Mouse (Mus musculus) liver, embryonic 13.5 days (tissue): Measurements from ENCODE around the gene Cybc1. TPM values are rescaled to one million over a fixed set of nuclear protein-coding genes. Genes with fewer than 3 reads are reported as not detected.

Experiments used
- ATAC-seq: fragments of 200-750 bp; cut with Nextera tagmentation; 2 replicates; pipeline ENCODE4 v1.8.0; 2017; ENCODE audit warnings: low read depth, mild to moderate bottlenecking, moderate number of reproducible peaks, moderate library complexity
- DNase-seq: peaks from one replicate; pipeline ENCODE4 v3.0.0; 2022
- H3K27ac ChIP-seq: fragments of 300-500 bp; sonication (generic); 2 replicates; pipeline ENCODE4 v1.5.1; 2015; ENCODE audit warnings: moderate library complexity, mild to moderate bottlenecking, inconsistent platforms
- H3K27me3 ChIP-seq: fragments of 300-500 bp; sonication (generic); 2 replicates; pipeline ENCODE4 v1.6.1; 2015; ENCODE audit warnings: mild to moderate bottlenecking, inconsistent platforms
- H3K36me3 ChIP-seq: fragments of 300-500 bp; sonication (generic); 2 replicates; pipeline ENCODE4 v1.6.1; 2015; ENCODE audit warnings: mild to moderate bottlenecking, inconsistent platforms
- H3K4me1 ChIP-seq: fragments of 300-500 bp; sonication (generic); replicated peaks from 2 replicates; pipeline ENCODE4 v1.6.1; 2015; ENCODE audit warnings: inconsistent platforms
- H3K4me2 ChIP-seq: fragments of 300-500 bp; sonication (generic); 2 replicates; pipeline ENCODE4 v1.6.1; 2015; ENCODE audit warnings: inconsistent platforms, mild to moderate bottlenecking, moderate library complexity
- H3K4me3 ChIP-seq: fragments of 300-500 bp; sonication (generic); replicated peaks from 2 replicates; pipeline ENCODE4 v1.5.1; 2015; ENCODE audit warnings: mild to moderate bottlenecking, inconsistent platforms
- H3K9ac ChIP-seq: fragments of 300-500 bp; sonication (generic); 2 replicates; pipeline ENCODE4 v1.6.1; 2015; ENCODE audit warnings: mild to moderate bottlenecking, inconsistent platforms
- H3K9me3 ChIP-seq: fragments of 300-500 bp; sonication (generic); replicated peaks from 2 replicates; pipeline ENCODE4 v1.6.1; 2016; ENCODE audit warnings: inconsistent platforms
- WGBS: fragments of 180-500 bp; shearing (Covaris S2); methylation state at CpG from one replicate; pipeline ENCODE4 v1.1.7; 2015; ENCODE audit not compliant: insufficient replicate concordance; 5-methylcytosine and 5-hydroxymethylcytosine counted together
- polyA plus RNA-seq: library from polyadenylated mRNA; unstranded; fragments of >200 nt; fragmentation: Nextera tagmentation; extraction: Ambion mirVana; gene quantifications from 2 replicates; pipeline ENCODE4 v1.2.1, GENCODE M21; 2015

The Cybc1 gene
- 20.0 and 21.0 TPM in 2 replicates for polyA plus RNA-seq

GRCm38 (mm10) chr11:121229018-121229439, at the start of gene Cybc1:
Gene Cybc1, minus strand, starts transcription at chr11:121229322.
- H3K9me3 ChIP-seq = no peaks in the 10 kb centered on the region
- peaks cover 39% of the 10 kb centered on the region for H3K36me3 ChIP-seq
- peak within 1 kb of the TSS; percentile 89 for H3K4me2 ChIP-seq
- peak within 1 kb of the TSS; percentile 86 for H3K27ac ChIP-seq
- H3K9ac ChIP-seq = peak within 1 kb of the TSS; percentile 88
- DNase-seq = peak; percentile 70
- WGBS = under 1% methylated on average over 23 of the region's 23 CpGs
- no peaks in the 10 kb centered on the region for H3K27me3 ChIP-seq
- ATAC-seq = peak; percentile 92
- peaks cover 60% of the 10 kb centered on the region for H3K4me1 ChIP-seq
- peak within 1 kb of the TSS; percentile 77 for H3K4me3 ChIP-seq

DNA sequence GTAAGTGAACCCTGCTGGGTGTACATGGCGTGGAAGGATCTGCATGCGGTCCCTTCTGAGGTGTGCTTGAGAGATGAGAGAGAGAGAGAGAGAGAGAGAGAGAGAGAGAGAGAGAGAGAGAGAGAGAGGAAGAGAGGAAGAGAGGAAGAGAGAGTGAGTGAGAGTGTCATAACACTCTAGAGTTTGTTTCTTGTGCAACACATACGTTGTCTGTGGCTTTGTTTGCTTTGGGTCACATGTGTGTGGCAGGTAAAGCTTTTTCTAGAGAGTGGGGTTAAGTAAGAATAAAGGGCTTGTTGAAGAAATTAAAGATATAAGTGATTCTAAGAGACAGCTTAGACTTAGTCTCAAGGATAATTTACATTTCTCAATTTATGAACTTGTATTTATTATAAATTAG, 48.9 kb upstream of the Cybc1 start:
- no peak overlapping the region for H3K9ac ChIP-seq
- H3K27me3 ChIP-seq = no peaks in the 10 kb centered on the region
- H3K4me3 ChIP-seq = no peak overlapping the region
- peaks cover 16% of the 10 kb centered on the region for H3K36me3 ChIP-seq
- H3K4me1 ChIP-seq = peaks cover 46% of the 10 kb centered on the region
- 84% methylated on average over 3 of the region's 3 CpGs for WGBS
- H3K9me3 ChIP-seq = no peaks in the 10 kb centered on the region
- no peak for ATAC-seq
- no peak for DNase-seq
- H3K4me2 ChIP-seq = no peak overlapping the region
- H3K27ac ChIP-seq = no peak overlapping the region

DNA sequence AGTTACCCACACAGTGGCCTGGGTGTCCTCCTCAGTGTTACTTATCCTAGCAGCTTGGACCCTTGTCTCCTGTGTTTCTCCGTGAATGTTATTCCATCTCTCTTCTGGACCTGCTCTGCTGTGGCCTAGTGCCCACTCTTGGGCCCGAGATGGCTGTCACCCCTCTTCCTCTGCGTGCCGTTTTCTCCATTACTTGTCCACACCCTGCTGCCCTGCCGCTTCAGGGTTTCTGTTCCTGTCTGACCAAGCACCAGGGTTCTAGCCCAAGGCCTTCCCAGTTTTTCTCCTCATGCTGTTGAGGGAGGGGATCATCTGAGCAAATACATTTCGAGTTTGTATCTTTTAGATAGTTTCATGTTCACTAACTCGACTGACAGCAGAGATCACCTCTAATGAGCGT, 48.4 kb upstream of the Cybc1 start:
- H3K4me2 ChIP-seq = no peak overlapping the region

DNA sequence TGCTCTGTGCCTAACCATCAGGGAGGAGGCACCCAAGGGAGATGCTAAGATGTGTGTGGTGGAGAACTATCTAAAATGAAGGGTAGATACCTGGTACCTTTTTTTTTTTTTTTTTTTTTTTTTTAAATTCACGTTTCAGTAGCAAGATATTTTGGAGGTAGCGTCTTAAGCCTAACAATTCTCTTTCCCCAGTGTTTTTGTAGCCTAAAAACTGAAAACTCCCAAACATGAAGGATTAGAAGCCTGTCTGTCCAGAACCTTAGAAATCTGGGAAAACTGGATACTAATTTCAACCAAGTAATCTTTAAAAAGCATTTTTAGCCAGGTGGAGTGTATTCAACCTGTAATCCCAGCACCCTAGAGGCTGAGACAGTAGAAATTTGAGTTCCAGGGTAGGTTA, 32.0 kb upstream of the Cybc1 start:
- Histone ChIP-seq H3K9me3 (no peaks in the 10 kb centered on the region), H3K4me3 (peak overlapping the region; percentile 98), H3K27me3 (no peaks in the 10 kb centered on the region), H3K4me2 (peak overlapping the region; percentile 94), H3K9ac (peak overlapping the region; percentile 99), H3K4me1 (peaks cover 44% of the 10 kb centered on the region), H3K36me3 (peaks cover 50% of the 10 kb centered on the region), H3K27ac (peak overlapping the region; percentile 83)
- DNase-seq (no peak), ATAC-seq (no peak)
- 43% methylated on average over 2 of the region's 2 CpGs for WGBS

More for the DNA sequence above, 48.4 kb upstream of the Cybc1 start:
- Histone ChIP-seq H3K27ac (no peak overlapping the region), H3K4me1 (peaks cover 41% of the 10 kb centered on the region), H3K27me3 (no peaks in the 10 kb centered on the region), H3K4me3 (no peak overlapping the region), H3K36me3 (peaks cover 20% of the 10 kb centered on the region), H3K9ac (no peak overlapping the region), H3K9me3 (no peaks in the 10 kb centered on the region)
- 76% methylated on average over 8 of the region's 8 CpGs for WGBS
- DNase-seq (no peak), ATAC-seq (no peak)

DNA sequence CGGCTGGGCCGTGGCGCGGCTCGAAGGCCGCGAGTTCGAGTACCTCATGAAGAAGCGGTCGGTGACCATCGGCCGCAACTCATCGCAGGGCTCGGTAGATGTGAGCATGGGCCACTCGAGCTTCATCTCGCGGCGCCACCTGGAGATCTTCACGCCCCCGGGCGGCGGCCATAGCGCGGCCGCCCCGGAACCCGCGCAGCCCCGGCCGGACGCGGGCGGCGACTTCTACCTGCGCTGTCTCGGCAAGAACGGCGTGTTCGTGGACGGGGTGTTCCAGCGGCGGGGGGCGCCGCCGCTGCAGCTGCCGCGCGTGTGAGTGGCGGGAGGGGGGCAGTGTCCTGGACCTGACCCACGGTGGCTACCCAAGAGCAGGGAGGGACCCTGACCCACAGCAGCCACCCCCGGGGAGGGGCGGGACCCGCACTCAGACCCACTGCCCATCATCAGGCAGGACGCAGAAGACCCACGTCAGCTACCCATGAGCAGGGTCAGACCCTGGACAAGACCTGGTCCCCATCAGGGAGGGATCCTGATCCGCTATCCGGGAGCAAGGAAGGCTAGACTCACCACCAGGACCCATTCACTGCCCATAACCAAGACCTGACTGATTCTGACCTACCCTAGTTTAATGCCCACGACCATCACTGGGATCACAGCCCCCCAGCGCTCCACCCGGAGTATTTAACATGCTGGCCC, 31.2 kb upstream of the Cybc1 start:
- DNase-seq (peak; percentile 31), ATAC-seq (peak; percentile 39)
- Histone ChIP-seq H3K27ac (peak overlapping the region; percentile 83), H3K4me1 (peaks cover 44% of the 10 kb centered on the region), H3K4me2 (peak overlapping the region; percentile 94), H3K9me3 (no peaks in the 10 kb centered on the region), H3K27me3 (no peaks in the 10 kb centered on the region), H3K4me3 (peak overlapping the region; percentile 98), H3K36me3 (peaks cover 53% of the 10 kb centered on the region), H3K9ac (peak overlapping the region; percentile 99)
- under 1% methylated on average over 59 of the region's 60 CpGs for WGBS

- peaks cover 55% of the 10 kb centered on the region for H3K36me3 ChIP-seq
Measured at GRCm38 (mm10) chr11:121259160-121260100, 30.3 kb upstream of the Cybc1 start, which contains the start of gene Foxk2. Gene Foxk2, plus strand, starts transcription at chr11:121259990.

DNA sequence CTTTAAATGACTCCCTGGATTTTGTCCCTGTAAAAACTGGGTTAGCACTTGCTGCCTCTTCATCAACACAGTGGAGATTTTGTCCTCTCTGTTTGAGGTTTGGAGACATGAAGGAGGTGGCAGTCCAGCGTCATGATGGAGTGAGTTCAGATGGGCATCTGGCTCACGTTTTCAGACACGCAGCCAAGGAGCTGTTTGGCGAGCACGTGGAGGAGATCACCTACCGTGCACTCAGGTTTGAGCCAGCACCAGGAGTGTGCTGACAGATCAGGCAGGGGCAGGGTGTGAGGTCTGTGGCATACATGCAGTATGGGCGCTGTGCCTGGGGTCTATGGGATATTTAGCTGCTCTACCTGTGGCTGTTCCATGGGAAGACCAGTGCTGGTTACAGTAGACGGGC, 21.1 kb upstream of the Cybc1 start:
- no peaks in the 10 kb centered on the region for H3K9me3 ChIP-seq
- no peaks in the 10 kb centered on the region for H3K27me3 ChIP-seq
- H3K9ac ChIP-seq = no peak overlapping the region
- no peaks in the 10 kb centered on the region for H3K4me1 ChIP-seq
- no peak for DNase-seq
- no peak for ATAC-seq
- H3K36me3 ChIP-seq = peaks cover 99% of the 10 kb centered on the region
- 91% methylated on average over 8 of the region's 8 CpGs for WGBS
- no peak overlapping the region for H3K4me2 ChIP-seq
- H3K4me3 ChIP-seq = no peak overlapping the region
- no peak overlapping the region for H3K27ac ChIP-seq

More at GRCm38 (mm10) chr11:121259160-121260100, 30.3 kb upstream of the Cybc1 start, which contains the start of gene Foxk2:
- H3K4me1 ChIP-seq = peaks cover 44% of the 10 kb centered on the region
- ATAC-seq = peak; percentile 97
- H3K27me3 ChIP-seq = no peaks in the 10 kb centered on the region
- under 1% methylated on average over 91 of the region's 91 CpGs for WGBS
- H3K4me2 ChIP-seq = peak within 1 kb of the TSS; percentile 94
- peak within 1 kb of the TSS; percentile 88 for H3K27ac ChIP-seq
- H3K4me3 ChIP-seq = peak within 1 kb of the TSS; percentile 98
- H3K9me3 ChIP-seq = no peaks in the 10 kb centered on the region
- DNase-seq = peak; percentile 87
- H3K9ac ChIP-seq = peak within 1 kb of the TSS; percentile 99

DNA sequence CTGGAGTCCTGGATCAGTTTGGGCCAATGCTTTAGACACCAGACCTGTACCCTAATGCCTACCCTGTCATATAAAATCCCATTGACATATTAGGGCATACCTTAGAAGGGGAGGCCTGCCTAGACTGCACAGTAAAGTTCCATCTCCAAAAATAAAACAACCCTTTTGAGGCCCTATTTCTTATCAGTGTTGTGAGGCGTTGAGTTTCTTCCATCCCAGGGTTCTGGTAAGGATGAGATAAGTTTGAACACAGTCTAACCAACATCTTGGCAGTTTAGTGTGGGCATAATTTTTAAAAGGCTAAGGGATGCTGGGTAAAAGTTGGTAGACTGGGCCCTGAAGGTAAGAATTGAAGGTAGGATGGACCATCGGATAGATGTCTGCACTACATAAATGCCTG, 10.5 kb upstream of the Cybc1 start:
- Histone ChIP-seq H3K36me3 (peaks cover 58% of the 10 kb centered on the region), H3K4me3 (peak overlapping the region; percentile 87), H3K9me3 (no peaks in the 10 kb centered on the region), H3K9ac (peak overlapping the region; percentile 95), H3K27ac (peak overlapping the region; percentile 99), H3K4me2 (peak overlapping the region; percentile 75), H3K4me1 (peaks cover 47% of the 10 kb centered on the region), H3K27me3 (no peaks in the 10 kb centered on the region)
- ATAC-seq (peak; percentile 65), DNase-seq (peak; percentile 64)
- WGBS = 31% methylated on average over 2 of the region's 2 CpGs

DNA sequence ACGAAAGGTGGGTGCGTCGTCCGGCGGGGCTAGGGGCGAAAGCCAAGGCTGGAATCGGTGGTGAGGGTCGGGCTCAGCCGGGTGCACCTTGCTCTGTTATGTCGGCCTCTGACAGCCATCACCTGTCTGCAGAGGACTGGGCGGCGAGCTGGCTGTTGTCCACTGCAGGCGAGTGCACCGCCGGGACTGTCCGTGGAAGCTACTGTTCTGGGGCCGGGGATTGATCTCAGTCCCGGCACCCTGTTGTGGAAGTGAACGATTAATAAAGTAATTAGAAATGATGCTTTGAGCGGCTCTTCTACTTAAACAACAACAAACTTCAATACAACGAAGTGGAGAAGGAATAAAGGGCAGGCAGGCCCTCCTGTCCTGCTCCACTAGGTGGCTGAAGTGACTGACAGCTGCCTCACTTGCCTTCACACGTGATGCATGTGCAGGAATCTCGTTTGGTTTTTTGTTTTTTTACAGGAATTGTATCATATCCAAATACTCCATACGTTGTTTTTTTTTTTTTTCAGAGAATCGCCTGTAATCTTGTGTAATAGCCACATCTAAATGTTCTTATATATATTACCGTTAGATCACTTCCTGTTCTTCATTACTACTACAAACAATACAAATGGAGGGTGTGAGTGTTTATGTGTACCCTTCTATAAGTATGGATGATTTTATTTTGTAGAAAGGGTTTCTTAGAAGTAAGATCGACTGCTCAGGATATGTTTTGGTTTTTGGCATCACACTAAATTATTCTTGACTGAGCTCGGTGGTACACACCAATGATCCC, 8.4 kb upstream of the Cybc1 start:
- ATAC-seq = peak; percentile 21; the same call in 1 of the 2 replicates
- peak overlapping the region; percentile 87 for H3K4me3 ChIP-seq
- H3K9ac ChIP-seq = peak overlapping the region; percentile 95
- H3K36me3 ChIP-seq = peaks cover 37% of the 10 kb centered on the region
- 1% methylated on average over 28 of the region's 28 CpGs for WGBS
- H3K27me3 ChIP-seq = no peaks in the 10 kb centered on the region
- DNase-seq = peak; percentile 61
- H3K4me2 ChIP-seq = peak overlapping the region; percentile 75
- H3K4me1 ChIP-seq = peaks cover 65% of the 10 kb centered on the region
- peak overlapping the region; percentile 99 for H3K27ac ChIP-seq
- no peaks in the 10 kb centered on the region for H3K9me3 ChIP-seq

- H3K4me1 ChIP-seq = peaks cover 65% of the 10 kb centered on the region
Measured at GRCm38 (mm10) chr11:121236564-121237344, 7.6 kb upstream of the Cybc1 start, which contains the start of gene Narf. Gene Narf, plus strand, starts transcription at chr11:121237253.

More at GRCm38 (mm10) chr11:121236564-121237344, 7.6 kb upstream of the Cybc1 start, which contains the start of gene Narf:
- H3K9ac ChIP-seq = peak within 1 kb of the TSS; percentile 95
- H3K27me3 ChIP-seq = no peaks in the 10 kb centered on the region
- peaks cover 29% of the 10 kb centered on the region for H3K36me3 ChIP-seq
- H3K4me2 ChIP-seq = peak within 1 kb of the TSS; percentile 77
- under 1% methylated on average over 50 of the region's 50 CpGs for WGBS
- peak; percentile 93 for ATAC-seq
- peak within 1 kb of the TSS; percentile 87 for H3K4me3 ChIP-seq
- DNase-seq = peak; percentile 100
- no peaks in the 10 kb centered on the region for H3K9me3 ChIP-seq
- peak within 1 kb of the TSS; percentile 99 for H3K27ac ChIP-seq
